Mouse (Mus musculus) spleen, adult 2 months (tissue): ENCODE data around the gene Tmem29. TPM values are rescaled to one million over a fixed set of nuclear protein-coding genes. Genes with fewer than 3 reads are reported as not detected.

Experiments used
- DNase-seq, 2 experiments: peaks; one replicate each; pipeline versions ENCODE4 v3.0.0 to v3.0.0-alpha.2; 2012 to 2021; ENCODE audit warnings: low spot score in 2 of 2, low read depth in 1 of 2
- H3K27ac ChIP-seq: fragments of 200-500 bp; 2 replicates; pipeline ENCODE4 v1.5.1; 2012; ENCODE audit warnings: low read length, inconsistent platforms; ENCODE audit not compliant: insufficient read depth
- H3K27me3 ChIP-seq: fragments of 200-500 bp; 2 replicates; pipeline ENCODE4 v1.6.1; 2012; ENCODE audit warnings: mild to moderate bottlenecking, moderate library complexity, low read length, inconsistent platforms; ENCODE audit not compliant: control insufficient read depth, insufficient read depth
- H3K36me3 ChIP-seq: fragments of 200-500 bp; 2 replicates; pipeline ENCODE4 v1.6.1; 2012; ENCODE audit warnings: mild to moderate bottlenecking, low read length, inconsistent platforms; ENCODE audit not compliant: control insufficient read depth, insufficient read depth
- H3K4me1 ChIP-seq: fragments of 200-500 bp; 2 replicates; pipeline ENCODE4 v1.6.1; 2011; ENCODE audit warnings: inconsistent platforms; ENCODE audit not compliant: control insufficient read depth, insufficient read depth, insufficient read length
- H3K4me3 ChIP-seq: fragments of 200-500 bp; 2 replicates; pipeline ENCODE4 v1.5.1; 2011; ENCODE audit warnings: mild to moderate bottlenecking, inconsistent platforms; ENCODE audit not compliant: insufficient read depth, insufficient read length; ENCODE audit errors: extremely low read depth
- CTCF ChIP-seq: fragments of 200-500 bp; IDR thresholded peaks from 2 replicates; pipeline ENCODE4 v1.5.1; 2011; ENCODE audit warnings: mild to moderate bottlenecking, inconsistent platforms; ENCODE audit not compliant: insufficient read depth, insufficient read length, insufficient replicate concordance; ENCODE audit errors: extremely low read depth
- POLR2A ChIP-seq: fragments of 200-500 bp; IDR thresholded peaks from 2 replicates; pipeline ENCODE4 v1.6.1; 2011; ENCODE audit warnings: low read depth, low read length, inconsistent platforms
- WGBS: fragments of 180-500 bp; shearing (Covaris S2); methylation state at CpG from one replicate; pipeline ENCODE4 v1.1.7; 2018; 5-methylcytosine and 5-hydroxymethylcytosine counted together
- polyA plus RNA-seq: library from polyadenylated mRNA; depleted of rRNA; stranded (reverse); fragments of >200 nt; gene quantifications from 2 replicates; pipeline ENCODE4 v1.2.3, GENCODE M21; 2012; rRNA removed

Gene Tmem29
- polyA plus RNA-seq, 1 experiment: 1.2 TPM

GRCm38 (mm10) chrX:150435367-150435766 is 23.6 kb downstream of the Tmem29 start:
- Histone ChIP-seq H3K27ac (no peak overlapping the region), H3K36me3 (no peaks in the 10 kb centered on the region), H3K4me3 (no peak overlapping the region), H3K4me1 (no peaks in the 10 kb centered on the region), H3K27me3 (no peaks in the 10 kb centered on the region)
- WGBS: 83% methylated on average over 7 of the region's 7 CpGs
- no peak for TF ChIP-seq CTCF
- no peak for TF ChIP-seq POLR2A
- no peak for DNase-seq

- no peak for TF ChIP-seq POLR2A
- TF ChIP-seq CTCF: no peak
- Histone ChIP-seq H3K4me1 (no peaks in the 10 kb centered on the region), H3K27ac (no peak overlapping the region), H3K4me3 (no peak overlapping the region), H3K36me3 (no peaks in the 10 kb centered on the region), H3K27me3 (no peaks in the 10 kb centered on the region)
- DNase-seq: no peak
- 83% methylated on average over 4 of the region's 4 CpGs for WGBS
Observed at GRCm38 (mm10) chrX:150413505-150413904, 45.4 kb downstream of the Tmem29 start.

Other genes starting within 250 kb of the Tmem29 start
- 575 and 1,194 TPM in 2 replicates for gene Alas2, start 88.2 kb upstream of the Tmem29 start, polyA plus RNA-seq
- gene Pfkfb1, start 129.1 kb upstream of the Tmem29 start, polyA plus RNA-seq: 1.9 TPM in 2 replicates
- gene Apex2, start 130.7 kb upstream of the Tmem29 start, polyA plus RNA-seq: 7.6 and 8.2 TPM in 2 replicates
- gene Tro, start 198.4 kb upstream of the Tmem29 start, polyA plus RNA-seq: 0.45 and 0.50 TPM in 2 replicates